Mouse (Mus musculus): Measurements from ENCODE around the gene Arhgap9. TPM values are rescaled to one million over a fixed set of nuclear protein-coding genes. Genes with fewer than 3 reads are reported as not detected.

Arhgap9 gene
- polyA plus RNA-seq (2017; shearing (Covaris generic)): 101 TPM

DNA sequence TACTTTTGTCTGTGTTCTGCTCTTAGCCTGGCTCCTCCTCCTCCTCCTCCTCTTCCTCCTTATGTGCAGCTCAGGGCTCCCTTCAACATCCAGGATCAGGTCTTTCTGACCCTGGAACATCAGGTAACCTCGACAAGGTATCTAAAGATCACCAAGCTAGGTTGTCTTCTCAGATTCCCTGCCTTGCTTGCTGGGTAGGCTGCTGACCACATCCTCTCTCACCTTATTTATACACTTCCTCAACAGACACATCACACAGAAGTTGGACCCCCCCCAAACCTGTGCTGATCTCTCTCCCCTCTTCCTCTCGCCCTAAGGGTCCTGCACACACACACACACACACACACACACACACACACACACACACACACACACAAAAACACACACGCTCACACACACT lies at the start of gene Arhgap9:
Gene Arhgap9 (plus strand): TSS at position 344 of the 400 bp plus-strand sequence.

DNA sequence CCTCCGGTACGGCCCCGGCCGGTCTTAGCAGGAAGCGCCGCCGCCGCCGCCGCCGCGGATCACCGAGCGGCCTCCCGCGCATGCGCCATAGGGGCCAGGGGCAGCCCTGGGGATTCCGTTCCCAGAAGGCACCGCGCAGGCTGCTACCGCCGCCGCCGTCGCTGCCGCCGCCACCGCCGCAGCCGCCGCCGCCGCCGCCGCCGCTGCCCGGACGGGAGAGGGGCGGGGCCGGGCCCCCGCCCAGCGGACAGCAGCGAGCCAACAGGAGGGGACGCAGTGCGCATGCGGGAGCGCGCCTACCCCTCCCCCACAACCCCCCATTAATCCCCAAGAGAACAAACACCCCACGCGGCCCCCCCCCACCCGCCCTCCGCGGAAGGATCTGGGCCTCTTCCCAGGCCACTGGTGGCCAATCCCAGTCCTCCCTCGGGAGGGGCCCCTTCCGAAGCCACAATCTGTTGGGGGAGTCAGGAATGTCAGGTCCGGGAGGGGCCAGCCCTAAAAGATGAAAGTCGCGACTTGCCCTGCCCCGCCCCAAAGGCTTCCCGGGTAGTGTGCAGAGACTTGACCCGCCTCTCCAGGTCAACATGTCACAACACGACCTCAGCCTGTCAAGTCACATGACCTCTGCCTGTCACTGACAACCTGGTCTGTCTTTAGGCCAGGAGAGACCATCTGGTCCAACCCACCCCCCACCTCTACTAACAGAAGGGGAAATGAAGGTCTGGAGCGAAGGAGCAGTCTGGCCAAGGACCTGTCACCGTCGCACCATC lies 32.8 kb upstream of the Arhgap9 start, which contains the start of gene Mbd6:
Gene Mbd6 (minus strand): TSS at position 219 of the 773 bp plus-strand sequence.

DNA sequence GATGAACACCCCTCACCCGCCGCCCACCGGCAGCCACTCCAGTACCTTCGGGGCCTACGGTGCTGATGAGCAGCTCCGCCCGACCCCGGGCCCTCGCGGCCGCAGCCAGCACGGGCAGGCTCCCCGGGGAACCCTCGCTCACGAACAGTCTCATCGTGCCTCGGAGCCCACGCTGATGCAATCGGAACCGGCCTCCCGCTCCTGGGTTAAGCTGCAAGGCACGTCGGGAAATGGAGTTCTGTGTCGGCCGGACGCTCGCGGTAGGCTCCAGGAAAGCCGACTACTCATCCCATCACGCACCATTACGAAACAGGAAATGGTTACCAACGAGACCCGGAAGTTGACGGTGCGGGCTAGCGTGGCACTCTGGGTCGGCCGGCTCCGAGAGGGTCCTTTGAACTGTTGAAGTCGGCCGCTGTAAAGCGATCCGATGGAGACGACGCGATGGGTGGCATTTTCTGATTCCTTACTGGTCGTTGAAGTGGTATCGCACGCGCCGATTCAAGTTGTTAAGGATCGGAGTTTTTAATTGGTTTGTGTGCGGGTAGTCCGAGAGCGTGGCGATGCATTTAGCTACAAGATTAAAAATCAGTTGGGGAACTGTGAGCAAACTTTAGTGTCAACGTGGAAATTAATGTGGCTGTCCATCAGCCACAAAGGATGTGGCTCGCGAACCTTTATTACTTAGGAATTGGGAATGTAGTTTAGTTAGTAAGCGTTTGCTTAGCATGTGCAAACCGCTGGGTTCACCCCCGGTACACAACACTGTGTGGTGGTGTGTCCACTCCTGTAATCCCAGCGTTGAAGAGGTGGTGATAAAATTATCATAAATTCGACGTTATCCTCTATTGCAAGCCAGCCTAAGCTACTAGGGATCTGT lies 10.0 kb upstream of the Arhgap9 start, which contains the start of gene Mars:
Gene Mars (minus strand): TSS at position 311 of the 880 bp plus-strand sequence.

DNA sequence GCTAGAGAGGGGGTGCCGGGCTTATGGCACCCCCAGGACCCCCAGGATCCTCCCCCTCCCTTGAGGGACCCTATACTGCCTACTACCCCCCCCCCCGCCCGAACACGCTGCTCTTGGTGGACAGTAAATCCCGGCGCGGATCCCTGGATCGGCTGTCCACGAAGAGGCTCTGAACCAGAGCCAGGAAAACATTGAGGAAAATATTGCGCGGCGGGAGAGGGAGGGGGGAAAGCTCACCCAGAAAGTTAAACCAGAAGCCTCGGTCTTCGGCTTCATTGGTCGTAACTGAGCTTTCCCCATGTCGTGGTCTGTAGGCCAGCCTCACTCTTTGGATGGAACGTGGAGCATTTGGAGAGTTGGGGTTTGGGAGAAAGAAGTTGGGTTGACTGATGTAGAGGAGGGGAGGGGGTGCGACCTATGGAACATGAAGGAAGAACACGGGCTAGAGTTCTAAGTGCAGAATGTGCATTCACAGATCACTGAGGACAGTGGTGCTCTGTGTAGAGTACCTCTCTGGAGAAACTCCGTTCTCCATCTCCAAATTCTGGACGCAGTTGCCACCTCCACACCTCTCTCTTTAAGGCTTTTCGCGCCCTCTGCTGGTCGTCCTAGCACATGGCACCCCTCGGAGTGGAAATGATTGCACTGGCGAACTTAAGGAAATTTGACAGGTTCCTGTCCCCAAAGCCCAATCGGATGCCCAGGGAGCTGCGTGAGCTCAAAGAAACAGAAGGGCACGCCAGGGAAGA lies 20.3 kb downstream of the Arhgap9 start, which contains the start of gene Gli1:
Gene Gli1 (minus strand): TSS at position 84 of the 749 bp plus-strand sequence.

DNA sequence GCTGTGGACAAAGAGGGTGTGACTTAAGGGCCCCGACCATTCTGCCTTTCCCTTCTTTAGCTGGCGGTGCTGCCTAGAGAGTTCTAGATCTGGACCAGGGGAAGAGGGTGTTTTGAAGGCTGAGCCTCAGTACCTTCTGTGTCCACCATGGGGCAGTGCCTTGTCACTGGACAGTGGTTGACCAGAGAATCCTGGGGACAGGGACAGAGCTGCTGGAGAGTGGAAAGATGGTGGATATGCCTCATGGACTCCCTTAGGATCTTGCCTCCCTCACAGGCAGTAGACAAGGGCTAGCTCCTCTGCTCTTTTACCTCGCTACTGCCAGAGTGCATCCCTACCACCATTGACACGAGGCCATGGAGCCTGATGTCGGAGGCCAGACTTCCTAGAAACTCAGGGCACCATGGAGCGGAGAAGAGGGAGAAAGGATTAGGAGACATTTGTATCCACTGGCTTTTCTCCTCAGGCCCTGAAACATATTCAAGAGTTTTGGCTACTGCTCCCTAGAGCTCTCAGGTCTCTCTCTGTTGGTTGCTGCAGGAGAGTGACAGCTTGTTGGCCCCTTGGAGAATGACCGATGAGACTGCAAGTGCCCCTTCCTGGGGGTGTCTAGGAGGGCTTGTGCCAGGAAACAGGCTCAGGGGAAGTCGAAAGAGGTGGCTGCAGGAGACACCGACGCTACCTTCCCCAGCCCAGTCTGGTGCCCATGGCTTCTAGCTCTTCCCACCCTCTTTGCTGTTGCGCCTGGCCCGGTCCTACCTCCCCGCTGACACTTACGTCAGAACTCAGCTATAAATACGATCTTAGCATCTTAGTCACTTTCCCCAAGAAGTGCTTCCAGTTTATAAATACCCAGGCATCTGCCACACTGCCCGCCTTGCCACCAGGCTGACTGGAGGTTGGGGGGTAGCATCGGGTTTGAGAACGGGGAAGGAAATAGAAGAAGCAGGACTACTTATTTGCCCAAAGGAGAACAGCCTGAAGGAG lies 32.4 kb downstream of the Arhgap9 start, which contains the start of gene Inhbe:
Gene Inhbe (minus strand): TSS at position 503 of the 987 bp plus-strand sequence.

DNA sequence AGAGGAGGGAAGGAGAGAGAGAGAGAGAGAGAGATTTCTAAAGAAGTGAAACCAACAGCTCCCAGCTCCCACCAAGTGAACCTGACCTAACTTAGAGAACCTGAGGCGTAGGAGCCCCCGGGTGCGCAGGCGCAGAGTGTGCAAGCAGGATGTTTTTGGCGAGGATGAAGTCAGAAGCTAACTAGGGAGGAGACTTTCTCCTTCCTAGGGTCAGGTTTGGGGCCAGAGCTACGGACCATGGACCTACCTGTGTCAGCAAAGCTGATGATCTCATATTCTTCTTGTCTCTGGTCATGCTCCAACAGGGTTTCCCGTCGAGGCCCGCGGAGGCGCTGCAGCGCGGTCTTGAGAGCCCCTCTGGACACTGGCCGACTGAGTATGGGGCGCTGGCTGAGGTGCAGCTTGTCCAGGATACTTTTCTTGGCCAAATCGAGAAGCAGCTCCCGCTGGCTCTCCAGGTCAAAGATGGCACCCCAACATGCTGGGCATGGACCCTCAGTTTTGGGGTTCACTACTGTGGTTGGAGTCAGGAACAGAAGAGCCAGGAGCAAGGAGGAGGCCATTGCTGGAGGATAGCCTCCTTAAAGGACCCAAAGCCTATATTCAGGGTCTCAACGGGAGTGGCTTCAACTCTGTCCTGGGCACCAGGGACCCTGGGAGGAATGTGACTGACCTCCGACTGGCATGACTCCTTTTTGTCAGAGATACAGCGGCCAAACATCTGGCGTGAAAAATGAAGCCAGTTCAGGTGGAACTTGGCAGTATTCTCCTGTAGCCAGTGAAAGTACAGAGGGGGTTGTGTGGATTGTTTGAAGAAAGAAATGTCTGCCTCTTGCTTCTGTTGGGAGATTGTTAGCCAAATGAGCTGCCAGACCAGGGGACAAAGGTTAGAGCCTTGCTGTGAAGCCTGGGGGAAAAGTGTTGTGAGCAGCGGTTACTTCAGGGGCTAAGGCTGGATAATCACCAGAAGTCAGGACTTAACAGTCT lies 48.4 kb downstream of the Arhgap9 start, which contains the start of gene Inhbc:
Gene Inhbc (minus strand): TSS at position 598 of the 987 bp plus-strand sequence.

Other genes starting within 250 kb of the Arhgap9 start
- 29.1 TPM for gene Agap2, start 246.7 kb upstream of the Arhgap9 start, polyA plus RNA-seq (2017; shearing (Covaris generic))
- 205 TPM for gene Os9, start 200.8 kb upstream of the Arhgap9 start, polyA plus RNA-seq (2017; shearing (Covaris generic))
- gene B4galnt1, start 156.7 kb upstream of the Arhgap9 start, polyA plus RNA-seq (2017; shearing (Covaris generic)): 571 TPM
- gene Slc26a10, start 141.3 kb upstream of the Arhgap9 start, polyA plus RNA-seq (2017; shearing (Covaris generic)): 7.1 TPM
- gene Arhgef25, start 131.9 kb upstream of the Arhgap9 start, polyA plus RNA-seq (2017; shearing (Covaris generic)): not detected
- gene Dtx3, start 126.2 kb upstream of the Arhgap9 start, polyA plus RNA-seq (2017; shearing (Covaris generic)): 130 TPM
- 45.1 TPM for gene Pip4k2c, start 110.4 kb upstream of the Arhgap9 start, polyA plus RNA-seq (2017; shearing (Covaris generic))
- gene Kif5a, start 58.6 kb upstream of the Arhgap9 start, polyA plus RNA-seq (2017; shearing (Covaris generic)): 0.45 TPM
- 136 TPM for gene Dctn2, start 55.6 kb upstream of the Arhgap9 start, polyA plus RNA-seq (2017; shearing (Covaris generic))
- 8.3 TPM for gene Mbd6, start 32.9 kb upstream of the Arhgap9 start, polyA plus RNA-seq (2017; shearing (Covaris generic))
- 86.1 TPM for gene Mars, start 10.2 kb upstream of the Arhgap9 start, polyA plus RNA-seq (2017; shearing (Covaris generic))
- gene Gli1, start 20.0 kb downstream of the Arhgap9 start, polyA plus RNA-seq (2017; shearing (Covaris generic)): 0.42 TPM
- not detected for gene Inhbe, start 32.4 kb downstream of the Arhgap9 start, polyA plus RNA-seq (2017; shearing (Covaris generic))
- not detected for gene Inhbc, start 48.5 kb downstream of the Arhgap9 start, polyA plus RNA-seq (2017; shearing (Covaris generic))
- 11.4 TPM for gene R3hdm2, start 58.4 kb downstream of the Arhgap9 start, polyA plus RNA-seq (2017; shearing (Covaris generic))
- 0.47 TPM for gene Stac3, start 179.7 kb downstream of the Arhgap9 start, polyA plus RNA-seq (2017; shearing (Covaris generic))
- gene Ndufa4l2, start 193.0 kb downstream of the Arhgap9 start, polyA plus RNA-seq (2017; shearing (Covaris generic)): not detected
- 106 TPM for gene Shmt2, start 200.5 kb downstream of the Arhgap9 start, polyA plus RNA-seq (2017; shearing (Covaris generic))
- not detected for gene Nxph4, start 212.6 kb downstream of the Arhgap9 start, polyA plus RNA-seq (2017; shearing (Covaris generic))